Mouse (Mus musculus): ENCODE measurements around the gene Olfr837. TPM values are rescaled to one million over a fixed set of nuclear protein-coding genes. Genes with fewer than 3 reads are reported as not detected.

Gene Olfr837
- not detected for polyA plus RNA-seq (2017; shearing (Covaris generic))

DNA sequence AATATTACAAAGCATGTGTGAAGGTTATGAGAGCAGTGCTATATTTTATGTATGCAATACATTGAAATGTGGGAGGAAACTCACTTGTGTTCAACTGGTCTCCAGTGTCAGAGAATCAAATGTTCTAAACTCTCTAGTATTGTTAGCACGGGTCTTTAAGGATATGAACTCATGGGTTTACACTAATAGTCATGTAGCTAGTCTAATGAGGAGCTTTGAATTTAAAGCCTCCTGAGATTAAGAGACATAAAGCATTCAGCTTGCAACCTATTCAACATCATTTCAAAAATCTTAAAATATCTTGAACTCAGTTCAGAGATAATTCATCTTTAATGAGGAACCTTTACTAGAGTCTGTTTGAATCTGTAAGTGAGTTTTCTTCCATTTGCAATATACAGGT is at the start of gene Olfr837:
Olfr837 (plus strand) TSS at position 301 of the 400 bp plus-strand sequence.

DNA sequence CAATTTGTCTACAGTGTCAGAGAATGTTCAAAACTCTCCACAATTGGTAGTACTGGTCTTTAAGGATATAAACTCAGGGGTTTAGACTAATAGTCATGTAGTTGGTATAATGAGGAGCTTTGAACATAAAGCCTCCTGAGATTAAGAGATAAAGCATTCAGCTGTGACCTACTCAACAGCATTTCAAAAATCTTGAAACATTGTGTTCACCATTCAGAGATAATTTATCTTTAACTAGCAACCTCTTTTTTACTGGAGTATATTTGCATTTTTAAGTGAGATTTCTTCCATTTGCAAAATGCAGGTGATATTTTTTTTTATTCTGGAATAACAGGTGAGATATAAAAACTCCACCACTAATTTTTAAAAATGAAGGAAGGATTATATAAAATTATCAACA is 16.0 kb upstream of the Olfr837 start, which contains the start of gene Olfr836:
Olfr836 (plus strand) TSS at position 301 of the 400 bp plus-strand sequence.

DNA sequence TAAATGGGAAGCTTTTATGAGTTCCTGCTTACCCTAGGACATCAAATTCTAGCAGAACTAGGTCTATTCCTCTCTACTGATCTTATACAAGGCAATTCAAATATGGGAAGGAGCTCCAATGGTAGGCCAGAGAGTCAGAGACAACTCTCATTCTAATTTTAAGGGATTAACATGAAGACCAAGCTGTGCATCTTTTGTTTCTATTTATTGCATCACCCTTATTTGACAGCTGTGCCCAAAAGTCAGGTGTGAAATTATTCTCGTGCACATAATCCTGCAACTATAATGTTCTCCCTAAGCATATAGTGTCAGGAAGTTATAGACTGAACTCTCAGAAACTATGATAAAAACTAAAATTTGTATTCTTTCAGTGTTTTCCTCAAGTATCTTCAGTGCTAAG is 41.1 kb downstream of the Olfr837 start, which contains the start of gene Olfr839-ps1:
Olfr839-ps1 (minus strand) TSS at position 101 of the 400 bp plus-strand sequence.

Other genes with a start within 250 kb of the Olfr837 start
- gene Olfr832, start 199.2 kb upstream of the Olfr837 start, polyA plus RNA-seq (2017; shearing (Covaris generic)): not detected
- not detected for gene Olfr834, start 148.3 kb upstream of the Olfr837 start, polyA plus RNA-seq (2017; shearing (Covaris generic))
- gene Olfr835, start 103.6 kb upstream of the Olfr837 start, polyA plus RNA-seq (2017; shearing (Covaris generic)): not detected
- gene Olfr836, start 15.9 kb upstream of the Olfr837 start, polyA plus RNA-seq (2017; shearing (Covaris generic)): not detected
- not detected for gene Olfr839-ps1, start 41.0 kb downstream of the Olfr837 start, polyA plus RNA-seq (2017; shearing (Covaris generic))
- gene Olfr843, start 115.7 kb downstream of the Olfr837 start, polyA plus RNA-seq (2017; shearing (Covaris generic)): not detected
- not detected for gene Olfr844, start 180.0 kb downstream of the Olfr837 start, polyA plus RNA-seq (2017; shearing (Covaris generic))
- gene Olfr845, start 200.1 kb downstream of the Olfr837 start, polyA plus RNA-seq (2017; shearing (Covaris generic)): not detected
- gene Olfr846, start 227.7 kb downstream of the Olfr837 start, polyA plus RNA-seq (2017; shearing (Covaris generic)): not detected
- gene Olfr847, start 242.4 kb downstream of the Olfr837 start, polyA plus RNA-seq (2017; shearing (Covaris generic)): not detected